Mouse (Mus musculus) limb, embryonic 13.5 days (tissue): ENCODE measurements around the gene Pkp1. TPM values are rescaled to one million over a fixed set of nuclear protein-coding genes. Genes with fewer than 3 reads are reported as not detected.

Source experiments
- ATAC-seq: fragments of 200-750 bp; cut with Nextera tagmentation; 2 replicates; pipeline ENCODE4 v1.8.0; 2017; ENCODE audit warnings: low read depth, moderate number of reproducible peaks, moderate TSS enrichment; ENCODE audit not compliant: low FRiP score
- H3K27ac ChIP-seq: fragments of 300-500 bp; sonication (generic); 2 replicates; pipeline ENCODE4 v1.5.1; 2015; ENCODE audit warnings: inconsistent platforms, mild to moderate bottlenecking, moderate library complexity
- H3K27me3 ChIP-seq: fragments of 300-500 bp; sonication (generic); 2 replicates; pipeline ENCODE4 v1.6.1; 2015; ENCODE audit warnings: mild to moderate bottlenecking, inconsistent platforms
- H3K36me3 ChIP-seq: fragments of 300-500 bp; sonication (generic); 2 replicates; pipeline ENCODE4 v1.6.1; 2015; ENCODE audit warnings: inconsistent platforms, mild to moderate bottlenecking, moderate library complexity
- H3K4me1 ChIP-seq: fragments of 300-500 bp; sonication (generic); 2 replicates; pipeline ENCODE4 v1.6.1; 2015; ENCODE audit warnings: inconsistent platforms
- H3K4me2 ChIP-seq: fragments of 300-500 bp; sonication (generic); replicated peaks from 2 replicates; pipeline ENCODE4 v1.6.1; 2015; ENCODE audit warnings: inconsistent platforms, mild to moderate bottlenecking, moderate library complexity
- H3K4me3 ChIP-seq: fragments of 300-500 bp; sonication (generic); 2 replicates; pipeline ENCODE4 v1.5.1; 2015; ENCODE audit warnings: moderate library complexity, mild to moderate bottlenecking, inconsistent platforms
- H3K9ac ChIP-seq: fragments of 300-500 bp; sonication (generic); 2 replicates; pipeline ENCODE4 v1.6.1; 2015; ENCODE audit warnings: mild to moderate bottlenecking, inconsistent platforms
- H3K9me3 ChIP-seq: fragments of 300-500 bp; sonication (generic); 2 replicates; pipeline ENCODE4 v1.6.1; 2016; ENCODE audit warnings: inconsistent platforms
- WGBS: fragments of 180-500 bp; shearing (Covaris S2); methylation state at CpG from one replicate; pipeline ENCODE4 v1.1.7; 2015; 5-methylcytosine and 5-hydroxymethylcytosine counted together
- polyA plus RNA-seq: library from polyadenylated mRNA; unstranded; fragments of >200 nt; fragmentation: Nextera tagmentation; extraction: Ambion mirVana; gene quantifications from 2 replicates; pipeline ENCODE4 v1.2.1, GENCODE M21; 2015

The Pkp1 gene
- polyA plus RNA-seq, 1 experiment from 2014 or later, result 7.5 TPM

DNA sequence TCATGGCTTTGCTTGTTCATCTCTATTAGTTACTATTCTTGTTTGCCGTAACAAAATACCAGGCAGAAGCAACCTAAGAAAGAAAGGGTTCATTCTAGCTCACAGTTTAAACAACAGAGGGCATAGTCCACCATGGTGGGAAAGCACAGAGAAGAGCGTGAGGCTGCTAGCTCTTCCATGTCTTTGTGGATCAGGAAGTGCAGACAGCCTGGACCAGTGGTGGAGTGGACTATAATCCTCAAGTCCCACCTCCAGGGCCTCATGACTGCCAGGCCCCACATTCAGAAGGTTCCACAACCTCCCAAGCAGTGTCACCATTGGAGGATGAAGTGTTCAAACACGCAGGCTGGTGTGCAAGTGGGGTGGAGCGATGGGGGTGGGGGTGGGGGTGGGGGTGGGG, 65.8 kb downstream of the Pkp1 start:
- no peak for ATAC-seq
- Histone ChIP-seq H3K4me2 (no peak overlapping the region), H3K27ac (no peak overlapping the region), H3K27me3 (no peaks in the 10 kb centered on the region; the same call in 1 of the 2 replicates), H3K9me3 (no peaks in the 10 kb centered on the region), H3K4me1 (0 out of 2 replicates have a peak, but pooled peaks cover 7% of the 10 kb centered on the region), H3K36me3 (no peaks in the 10 kb centered on the region), H3K9ac (no peak overlapping the region), H3K4me3 (no peak overlapping the region)
- 86% methylated on average over 4 of the region's 4 CpGs for WGBS

DNA sequence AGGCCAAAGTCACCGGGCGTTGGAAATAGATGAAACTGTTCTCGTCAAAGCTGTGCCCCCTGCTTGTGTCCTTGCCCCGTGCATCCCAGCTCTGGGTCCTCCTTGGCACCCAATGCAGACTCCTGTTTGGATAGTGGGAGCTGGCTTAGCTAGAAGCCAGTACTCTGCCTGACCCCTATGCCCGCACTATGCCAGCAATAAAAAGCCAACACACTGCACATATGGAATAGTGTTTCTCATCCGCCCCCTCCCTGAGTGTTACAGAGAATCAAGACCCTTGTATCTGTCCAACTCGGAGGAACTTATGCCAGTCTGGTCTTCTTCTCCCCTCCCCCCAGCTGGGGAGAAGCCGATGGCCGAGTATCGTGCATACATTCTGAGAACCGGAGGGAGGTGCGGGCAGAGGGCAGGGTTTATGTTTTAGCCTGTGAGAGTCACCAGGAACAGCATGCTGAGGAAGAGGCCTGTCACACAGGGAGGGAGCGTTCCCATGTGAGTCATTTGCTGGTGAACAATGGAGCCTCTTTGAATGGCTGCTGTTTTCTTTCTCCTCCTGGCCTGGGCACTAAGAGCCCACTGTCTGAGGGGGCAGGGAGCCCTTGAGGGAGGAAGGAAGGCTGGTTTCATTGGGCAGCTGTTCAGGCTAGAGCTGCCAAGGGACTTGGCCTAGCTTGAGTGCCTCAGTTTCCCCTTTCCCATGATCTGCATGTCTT, 66.8 kb downstream of the Pkp1 start:
- 0 out of 2 replicates have a peak, but pooled peaks cover 7% of the 10 kb centered on the region for H3K4me1 ChIP-seq
- no peak for ATAC-seq
- H3K36me3 ChIP-seq, result no peaks in the 10 kb centered on the region
- H3K27me3 ChIP-seq, result no peaks in the 10 kb centered on the region
- H3K4me3 ChIP-seq, result no peak overlapping the region
- no peaks in the 10 kb centered on the region for H3K9me3 ChIP-seq
- no peak overlapping the region for H3K4me2 ChIP-seq
- 77% methylated on average over 13 of the region's 13 CpGs for WGBS
- no peak overlapping the region for H3K27ac ChIP-seq
- no peak overlapping the region for H3K9ac ChIP-seq

DNA sequence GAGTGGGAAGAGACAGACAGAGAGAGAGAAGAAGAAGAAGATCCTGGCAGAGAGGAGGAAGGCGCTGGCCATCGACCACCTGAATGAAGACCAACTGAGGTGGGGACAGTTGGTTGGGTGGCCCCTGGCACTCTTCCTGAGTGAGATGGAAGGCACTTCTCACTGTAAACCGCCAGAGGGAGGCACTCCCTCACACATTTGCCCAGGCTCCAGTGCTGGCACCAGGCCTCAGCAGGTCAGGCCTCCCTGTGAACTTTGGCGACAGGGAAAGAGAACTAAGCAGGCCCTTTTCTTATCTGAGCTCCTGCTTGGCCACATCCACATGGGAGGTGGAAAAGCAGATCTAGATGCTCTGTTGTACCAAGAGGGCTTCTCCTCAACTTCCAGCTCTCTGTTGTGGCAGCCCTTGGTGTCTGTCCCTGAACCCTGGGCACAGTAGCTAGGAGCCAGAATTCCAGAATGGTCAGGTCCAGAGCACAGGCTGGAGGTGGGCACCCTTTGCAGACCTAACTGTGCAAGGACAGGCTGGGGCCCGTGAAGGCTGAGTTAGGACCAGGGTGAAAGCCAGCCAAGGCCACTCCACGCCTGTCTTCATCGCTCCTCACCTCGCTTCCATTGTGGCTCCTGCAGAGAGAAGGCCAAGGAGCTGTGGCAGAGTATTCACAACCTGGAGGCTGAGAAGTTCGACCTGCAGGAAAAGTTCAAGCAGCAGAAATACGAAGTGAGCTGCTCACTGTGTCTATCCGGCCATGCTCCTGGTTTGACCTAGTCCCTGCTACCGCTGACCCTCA, 68.1 kb downstream of the Pkp1 start:
- no peak overlapping the region for H3K9ac ChIP-seq
- no peaks in the 10 kb centered on the region for H3K27me3 ChIP-seq
- ATAC-seq, result no peak
- H3K4me2 ChIP-seq, result no peak overlapping the region
- 74% methylated on average over 12 of the region's 12 CpGs for WGBS
- H3K9me3 ChIP-seq, result no peaks in the 10 kb centered on the region
- 0 out of 2 replicates have a peak, but pooled peaks cover 7% of the 10 kb centered on the region for H3K4me1 ChIP-seq
- no peak overlapping the region for H3K4me3 ChIP-seq
- no peak overlapping the region for H3K27ac ChIP-seq
- no peaks in the 10 kb centered on the region for H3K36me3 ChIP-seq

GRCm38 (mm10) chr1:135847611-135848351, 71.2 kb downstream of the Pkp1 start:
- Histone ChIP-seq H3K4me1 (0 out of 2 replicates have a peak, but pooled peaks cover 7% of the 10 kb centered on the region), H3K4me3 (no peak overlapping the region), H3K27ac (no peak overlapping the region), H3K9ac (no peak overlapping the region), H3K9me3 (no peaks in the 10 kb centered on the region), H3K27me3 (no peaks in the 10 kb centered on the region), H3K4me2 (no peak overlapping the region), H3K36me3 (no peaks in the 10 kb centered on the region)
- no peak for ATAC-seq
- 86% methylated on average over 17 of the region's 17 CpGs for WGBS

- Histone ChIP-seq H3K9ac (no peak overlapping the region), H3K36me3 (no peaks in the 10 kb centered on the region), H3K27ac (no peak overlapping the region), H3K9me3 (no peaks in the 10 kb centered on the region), H3K4me3 (no peak overlapping the region), H3K4me1 (0 out of 2 replicates have a peak, but pooled peaks cover 2% of the 10 kb centered on the region), H3K4me2 (no peak overlapping the region), H3K27me3 (no peaks in the 10 kb centered on the region)
- ATAC-seq, result no peak
- WGBS, result 30% methylated on average over 6 of the region's 6 CpGs
Measured at GRCm38 (mm10) chr1:135847139-135847562, 71.9 kb downstream of the Pkp1 start.

DNA sequence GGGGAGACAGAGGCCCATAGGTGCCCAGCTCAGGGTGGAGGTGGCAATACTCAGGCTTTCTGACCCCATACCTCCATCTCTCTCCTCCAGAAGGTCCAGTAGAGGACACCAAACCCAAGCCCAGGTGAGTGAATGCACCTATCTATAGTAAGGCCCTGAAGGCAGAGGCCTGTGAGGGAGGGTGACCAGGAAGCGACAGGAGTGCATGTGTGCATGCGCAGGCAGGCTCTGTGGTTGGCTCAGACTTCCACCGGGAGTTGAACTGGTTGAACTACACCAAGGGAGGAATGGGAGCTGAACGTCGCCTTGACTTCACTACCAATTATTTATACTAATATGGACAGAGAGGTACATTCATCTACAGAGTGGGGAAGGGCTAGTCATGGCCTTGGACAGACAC, 72.4 kb downstream of the Pkp1 start:
- H3K4me2 ChIP-seq, result no peak overlapping the region
- no peak for ATAC-seq
- H3K4me3 ChIP-seq, result no peak overlapping the region
- no peaks in the 10 kb centered on the region for H3K27me3 ChIP-seq
- H3K9ac ChIP-seq, result no peak overlapping the region
- H3K36me3 ChIP-seq, result no peaks in the 10 kb centered on the region
- no peaks in the 10 kb centered on the region for H3K4me1 ChIP-seq
- H3K27ac ChIP-seq, result no peak overlapping the region
- H3K9me3 ChIP-seq, result no peaks in the 10 kb centered on the region
- WGBS, result 69% methylated on average over 5 of the region's 5 CpGs

GRCm38 (mm10) chr1:135844481-135844880, 74.5 kb downstream of the Pkp1 start:
- Histone ChIP-seq H3K4me3 (no peak overlapping the region), H3K9ac (no peak overlapping the region), H3K9me3 (no peaks in the 10 kb centered on the region), H3K4me2 (no peak overlapping the region), H3K4me1 (peaks cover 15% of the 10 kb centered on the region), H3K27me3 (no peaks in the 10 kb centered on the region), H3K27ac (no peak overlapping the region), H3K36me3 (no peaks in the 10 kb centered on the region)
- 71% methylated on average over 6 of the region's 6 CpGs for WGBS
- no peak for ATAC-seq

DNA sequence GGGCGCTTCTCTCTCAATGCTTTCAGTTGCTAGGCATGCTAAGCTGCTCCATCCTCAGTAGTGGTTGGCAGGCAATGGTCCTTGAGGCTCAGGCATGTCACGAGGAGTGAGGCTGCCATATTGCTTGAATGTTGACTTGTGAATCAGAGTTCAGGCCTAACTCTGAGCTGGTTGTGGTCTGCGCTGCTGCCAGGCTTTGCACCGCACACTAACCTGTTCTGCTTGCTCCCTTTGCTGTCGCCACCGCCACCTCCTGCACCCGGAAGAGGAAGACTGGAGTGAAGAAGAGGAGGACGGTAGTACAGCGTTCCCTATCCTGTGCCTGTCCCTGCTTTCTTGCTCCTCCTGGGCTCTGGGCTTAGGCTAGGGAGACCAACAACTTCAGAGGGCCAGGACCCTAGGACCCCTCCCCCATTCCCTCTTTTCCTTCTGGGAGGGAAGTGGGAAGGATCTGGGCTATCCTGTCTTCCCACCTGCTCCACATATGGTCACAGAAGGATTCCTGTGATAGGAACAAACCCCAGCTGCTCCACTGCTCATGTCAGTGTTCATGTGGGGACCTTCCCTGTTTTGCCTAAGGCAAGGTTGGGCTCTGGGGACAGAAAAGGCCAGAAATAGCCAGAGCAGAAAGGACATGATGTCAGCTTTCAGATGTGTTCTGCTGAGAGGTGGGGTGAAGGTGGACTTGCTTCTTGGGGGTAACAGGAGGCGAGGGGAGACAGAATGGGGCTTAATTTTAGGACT, 75.3 kb downstream of the Pkp1 start:
- H3K4me2 ChIP-seq, result no peak overlapping the region
- no peaks in the 10 kb centered on the region for H3K27me3 ChIP-seq
- H3K27ac ChIP-seq, result no peak overlapping the region
- no peaks in the 10 kb centered on the region for H3K36me3 ChIP-seq
- no peak overlapping the region for H3K9ac ChIP-seq
- no peak for ATAC-seq
- H3K4me3 ChIP-seq, result no peak overlapping the region
- 85% methylated on average over 10 of the region's 10 CpGs for WGBS
- H3K4me1 ChIP-seq, result peaks cover 15% of the 10 kb centered on the region
- no peaks in the 10 kb centered on the region for H3K9me3 ChIP-seq

DNA sequence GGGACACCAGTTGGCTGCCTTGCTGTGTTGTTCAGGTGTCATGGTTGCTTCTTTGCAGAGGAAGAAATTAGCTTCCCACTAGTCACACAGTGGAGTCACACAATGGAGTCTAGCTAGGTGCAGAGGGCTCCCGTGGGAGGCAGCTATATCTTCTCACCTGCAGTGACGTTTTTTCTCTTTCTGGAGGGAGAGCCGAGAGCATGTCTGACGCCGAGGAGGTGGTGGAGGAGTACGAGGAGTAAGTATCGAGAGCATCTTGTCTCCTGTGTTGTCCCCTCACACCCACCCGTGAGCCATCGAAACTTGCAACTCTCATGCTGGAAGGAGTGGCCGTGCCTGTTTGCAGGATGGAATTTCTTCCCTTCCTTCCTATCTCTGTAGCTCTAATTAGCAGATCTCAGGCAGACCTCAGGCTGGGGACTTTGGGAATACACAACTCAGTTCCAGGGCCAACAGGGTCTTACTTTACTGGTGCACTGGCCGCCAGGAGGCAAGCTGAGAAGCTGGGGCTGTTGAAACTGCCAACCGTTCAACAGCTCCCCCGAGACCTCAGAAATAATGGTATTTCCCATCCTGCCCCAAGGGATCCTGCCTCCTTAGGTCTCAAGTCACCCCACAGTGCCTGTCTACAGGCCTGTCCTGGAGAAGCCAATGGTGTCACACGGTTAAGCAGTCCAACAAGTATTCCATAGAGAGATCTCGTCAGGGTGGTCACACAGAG, 78.2 kb downstream of the Pkp1 start:
- Histone ChIP-seq H3K27ac (no peak overlapping the region), H3K9ac (no peak overlapping the region), H3K4me1 (peaks cover 24% of the 10 kb centered on the region), H3K4me3 (no peak overlapping the region), H3K9me3 (no peaks in the 10 kb centered on the region), H3K36me3 (no peaks in the 10 kb centered on the region), H3K4me2 (no peak overlapping the region), H3K27me3 (no peaks in the 10 kb centered on the region)
- ATAC-seq, result no peak
- 66% methylated on average over 15 of the region's 15 CpGs for WGBS

- Histone ChIP-seq H3K27ac (no peak overlapping the region), H3K4me1 (peaks cover 35% of the 10 kb centered on the region), H3K4me2 (no peak overlapping the region), H3K27me3 (no peaks in the 10 kb centered on the region), H3K4me3 (no peak overlapping the region), H3K9me3 (no peaks in the 10 kb centered on the region), H3K36me3 (no peaks in the 10 kb centered on the region), H3K9ac (no peak overlapping the region)
- ATAC-seq, result no peak
- 92% methylated on average over 6 of the region's 6 CpGs for WGBS
Measured at GRCm38 (mm10) chr1:135839065-135839464, 79.9 kb downstream of the Pkp1 start.

GRCm38 (mm10) chr1:135838626-135839025, 80.4 kb downstream of the Pkp1 start:
- Histone ChIP-seq H3K9me3 (no peaks in the 10 kb centered on the region), H3K9ac (no peak overlapping the region), H3K4me2 (no peak overlapping the region), H3K4me1 (peaks cover 35% of the 10 kb centered on the region), H3K36me3 (no peaks in the 10 kb centered on the region), H3K27me3 (no peaks in the 10 kb centered on the region), H3K4me3 (no peak overlapping the region), H3K27ac (no peak overlapping the region)
- WGBS, result 91% methylated on average over 4 of the region's 4 CpGs
- no peak for ATAC-seq
